Mouse (Mus musculus): ENCODE data around the gene Pde11a. TPM values are rescaled to one million over a fixed set of nuclear protein-coding genes. Genes with fewer than 3 reads are reported as not detected.

Gene Pde11a
- polyA plus RNA-seq (2015; fragmentation: Illumina TruSeq; extraction: RNeasy Lipid Tissue Mini Kit (QIAGEN cat#74804); ENCODE audit: low read depth, low replicate concordance): 3.5 TPM

DNA sequence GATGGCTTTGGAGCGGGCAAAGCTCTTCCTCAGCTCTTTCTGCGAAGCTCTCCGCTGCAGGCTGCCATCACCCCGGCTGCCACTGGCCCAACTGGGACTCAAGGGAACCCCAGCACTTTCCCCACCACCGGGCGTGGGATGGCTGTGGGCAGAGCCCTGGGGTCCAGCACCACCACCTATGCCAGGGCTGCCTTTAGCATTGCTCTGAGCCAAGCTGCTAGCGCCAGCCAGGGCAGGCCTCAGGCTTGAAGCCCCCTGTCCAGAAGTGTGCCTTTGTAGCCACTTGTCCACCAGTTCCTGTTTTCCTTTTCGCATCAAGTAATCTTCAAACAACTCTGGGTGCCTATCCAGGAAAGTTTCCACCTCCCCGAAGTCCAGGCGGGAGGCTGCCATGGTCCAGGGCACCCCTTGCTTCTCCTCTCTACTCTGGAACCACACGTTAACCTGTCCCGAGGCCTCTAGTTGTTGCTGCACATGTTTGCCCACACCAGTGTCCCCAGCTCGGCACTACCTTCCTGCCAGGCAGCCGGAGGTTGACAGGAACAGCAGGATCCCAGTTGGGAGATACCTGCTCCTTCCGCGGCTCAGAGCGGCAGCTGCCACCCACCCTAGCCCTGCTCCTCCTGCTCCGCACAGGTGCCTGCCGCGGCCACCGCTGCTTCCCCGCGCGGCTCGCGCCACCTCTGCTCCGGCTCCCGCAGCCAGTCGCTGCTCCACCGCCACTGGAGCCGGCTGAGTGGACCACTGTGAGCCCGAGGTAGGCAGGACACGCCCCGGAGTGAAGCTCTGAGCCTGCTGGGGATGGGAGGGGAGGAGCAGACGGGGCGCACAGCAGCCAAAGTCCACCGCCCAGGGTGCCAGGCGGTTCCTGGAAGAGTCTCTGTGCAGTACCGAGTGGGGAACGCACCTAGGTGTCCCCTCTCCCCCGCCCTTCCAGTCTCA is at the start of gene Pde11a:
Gene Pde11a (minus strand): TSS at position 560 of the 942 bp plus-strand sequence.

DNA sequence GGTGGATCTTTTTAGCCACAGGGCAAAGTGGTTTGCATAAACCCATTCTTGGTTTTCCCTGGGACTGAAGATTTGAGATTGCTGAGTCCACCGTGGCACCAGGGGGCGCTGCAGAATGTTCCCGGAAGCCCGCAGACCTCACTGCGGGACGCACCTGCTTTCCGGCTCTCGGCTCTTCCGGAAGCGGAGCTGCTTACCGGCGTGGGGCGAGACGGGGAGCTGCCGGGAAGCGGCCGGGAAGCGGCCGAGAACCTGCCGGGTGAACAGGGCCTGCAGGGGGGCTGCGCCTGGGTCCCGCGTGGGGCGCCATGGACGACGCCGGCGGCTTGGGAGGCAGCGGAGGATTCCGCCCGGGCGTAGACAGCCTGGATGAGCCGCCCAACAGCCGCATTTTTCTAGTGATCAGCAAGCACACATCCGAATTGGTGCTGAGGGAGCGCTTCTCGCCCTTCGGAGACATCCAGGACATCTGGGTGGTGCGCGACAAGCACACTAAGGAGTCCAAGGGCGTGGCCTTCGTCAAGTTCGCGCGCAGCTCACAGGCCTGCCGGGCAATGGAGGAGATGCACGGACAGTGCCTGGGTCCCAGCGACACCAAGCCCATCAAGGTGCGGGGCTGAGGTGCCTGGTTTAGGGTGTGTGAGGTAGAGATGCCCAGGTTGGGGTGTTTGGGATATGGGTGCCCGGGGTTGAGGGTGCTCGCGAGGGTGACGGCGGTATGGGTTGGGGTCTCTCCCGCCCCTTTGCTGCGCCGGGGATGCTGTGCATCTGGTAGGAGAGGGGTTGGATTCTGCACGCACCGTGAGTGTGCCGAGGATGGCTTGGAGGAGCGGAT is 31.5 kb upstream of the Pde11a start, which contains the start of gene Rbm45:
Gene Rbm45 (plus strand): TSS at position 164 of the 835 bp plus-strand sequence.

GRCm38 (mm10) chr2:76360226-76360625 is 21.7 kb upstream of the Pde11a start, which contains the start of gene Cyct:
Cyct (minus strand) TSS chr2:76360450.

DNA sequence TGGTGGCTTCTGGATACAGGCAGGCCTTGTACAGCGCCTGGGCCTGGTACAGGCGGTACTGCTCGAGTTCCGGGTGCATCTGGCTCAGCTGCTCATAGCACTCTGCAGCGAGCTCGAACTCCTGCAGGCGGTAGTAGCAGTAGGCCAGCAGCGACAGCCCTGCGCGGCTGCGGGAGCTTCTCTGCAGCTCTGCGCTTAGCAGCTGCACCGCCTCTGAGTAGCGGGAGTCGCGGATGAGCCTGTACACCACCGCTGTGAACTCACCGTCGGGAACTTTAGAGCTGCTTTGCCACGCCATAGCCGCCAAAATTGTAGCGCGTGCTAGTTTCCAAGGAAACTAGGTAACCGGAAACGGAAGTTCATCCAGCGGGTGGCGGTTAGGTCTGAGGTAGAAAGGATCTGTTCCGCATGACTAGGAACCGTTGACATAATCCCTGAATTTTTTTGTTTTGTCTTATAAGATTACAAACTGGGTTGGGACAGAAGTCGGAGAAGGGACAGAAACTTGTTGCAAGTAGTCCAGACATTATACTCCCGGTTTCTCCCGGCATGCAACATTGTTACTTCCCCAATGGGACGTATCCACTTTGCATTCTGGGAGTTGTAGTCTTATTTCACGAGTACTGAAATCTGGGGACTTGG is 357.0 kb downstream of the Pde11a start, which contains the start of gene Ttc30a1:
Gene Ttc30a1 (minus strand): TSS at position 528 of the 642 bp plus-strand sequence.

DNA sequence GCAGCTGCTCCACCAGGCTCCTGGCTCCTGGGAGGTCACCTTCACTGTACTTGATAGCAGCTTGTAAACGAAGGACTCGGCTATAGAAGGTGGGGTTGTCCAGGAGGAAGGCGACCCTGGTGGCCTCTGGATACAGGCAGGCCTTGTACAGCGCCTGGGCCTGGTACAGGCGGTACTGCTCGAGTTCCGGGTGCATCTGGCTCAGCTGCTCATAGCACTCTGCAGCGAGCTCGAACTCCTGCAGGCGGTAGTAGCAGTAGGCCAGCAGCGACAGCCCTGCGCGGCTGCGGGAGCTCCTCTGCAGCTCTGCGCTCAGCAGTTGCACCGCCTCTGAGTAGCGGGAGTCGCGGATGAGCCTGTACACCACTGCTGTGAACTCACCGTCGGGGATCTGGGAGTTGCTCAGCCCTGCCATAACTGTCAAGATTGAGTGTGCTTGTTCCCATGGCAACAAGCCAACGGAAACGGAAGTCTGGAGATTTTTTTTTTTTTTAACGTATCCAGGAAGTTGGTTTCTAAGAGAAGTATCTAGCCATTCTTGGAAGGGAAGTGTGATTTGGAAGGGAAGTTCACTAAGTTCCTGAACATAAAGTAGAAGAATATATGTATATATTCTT is 360.7 kb downstream of the Pde11a start, which contains the start of gene Ttc30a2:
Gene Ttc30a2 (minus strand): TSS at position 419 of the 617 bp plus-strand sequence.

Other genes with a start within 250 kb of the Pde11a start
- gene Cyct, start 21.7 kb upstream of the Pde11a start, polyA plus RNA-seq (2015; fragmentation: Illumina TruSeq; extraction: RNeasy Lipid Tissue Mini Kit (QIAGEN cat#74804); ENCODE audit: low read depth, low replicate concordance): not detected
- 25.4 TPM for gene Rbm45, start 31.2 kb upstream of the Pde11a start, polyA plus RNA-seq (2015; fragmentation: Illumina TruSeq; extraction: RNeasy Lipid Tissue Mini Kit (QIAGEN cat#74804); ENCODE audit: low read depth, low replicate concordance)
- gene Osbpl6, start 67.7 kb upstream of the Pde11a start, polyA plus RNA-seq (2015; fragmentation: Illumina TruSeq; extraction: RNeasy Lipid Tissue Mini Kit (QIAGEN cat#74804); ENCODE audit: low read depth, low replicate concordance): 26.3 TPM